In the genomic region with DNA sequence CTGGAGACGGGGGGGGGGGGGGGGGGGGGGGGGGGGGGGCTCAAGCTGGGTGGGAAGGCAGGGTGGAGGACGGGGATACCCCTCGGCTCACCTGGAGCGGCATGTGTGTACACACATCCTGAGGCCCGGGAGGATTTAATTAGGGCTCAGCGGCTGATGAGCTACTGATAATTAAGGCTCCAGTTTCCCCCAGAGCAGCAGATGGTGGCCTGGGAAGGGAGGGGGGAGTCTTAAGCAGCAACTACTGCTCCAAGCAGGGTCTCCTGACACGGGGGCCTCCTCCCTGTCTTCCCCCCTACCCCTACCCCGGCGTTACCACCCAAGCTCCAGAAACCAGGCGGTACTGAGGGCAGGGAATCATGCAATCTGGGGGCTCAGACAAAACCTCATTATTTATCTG, we compare ENCODE assay signal across 15 mouse cellular contexts. TPM values are rescaled to one million over a fixed set of nuclear protein-coding genes. Genes with fewer than 3 reads are reported as not detected.
DNase-seq lines count a peak whose midpoint lies in the region; ATAC-seq lines count a peak whose summit lies in the region.
"Had no signal": no experiment of that assay in that cellular context is flagged by ENCODE, and none has a peak within 500 bp of the region (broad histone marks: within the 10 kb centered on the region; RNA-seq: fewer than 3 reads in every experiment).

No protein-coding gene starts in this region.

- no peak for DNase-seq in midbrain, embryonic 11.5 days (ENCODE audit: low spot score, missing footprints)
- no peak for DNase-seq in hindbrain, embryonic 14.5 days (ENCODE audit: low spot score)
- DNase-seq in retina, postnatal 1 day: peak; percentile 91
- DNase-seq in lung, postnatal 10 days: no peak
- no peak for DNase-seq in spleen, postnatal 14 days (ENCODE audit: low spot score in 2 of 2)
- DNase-seq: gastrocnemius, postnatal 36 days; liver; lung, adult 2 months had no signal

- no peaks in the 10 kb centered on the region for H3K9me3 ChIP-seq in midbrain, embryonic 11.5 days (ENCODE audit: control insufficient read depth, low read length)
- no peaks in the 10 kb centered on the region for H3K9me3 ChIP-seq in midbrain, embryonic 16.5 days (replicated peaks; ENCODE audit: control insufficient read depth, low read length, poor library complexity, severe bottlenecking)
- H3K9me3 ChIP-seq in forebrain, embryonic 12.5 days: no peaks in the 10 kb centered on the region
- H3K9me3 ChIP-seq in hindbrain, embryonic 14.5 days (ENCODE audit: control insufficient read depth, low read length): no peaks in the 10 kb centered on the region
- H3K9me3 ChIP-seq: G1E had no signal

- ATAC-seq in midbrain, embryonic 11.5 days (ENCODE audit: low FRiP score): peak; percentile 47
- ATAC-seq in midbrain, embryonic 16.5 days: no peak
- ATAC-seq in forebrain, embryonic 12.5 days (ENCODE audit: low FRiP score): peak; percentile 81
- ATAC-seq in hindbrain, embryonic 14.5 days (ENCODE audit: low FRiP score): peak; percentile 46; the same call in 1 of the 2 replicates
- ATAC-seq in inflammation-experienced regulatory T-cells, adult 6 months: no peak

- peaks cover 15% of the 10 kb centered on the region for H3K36me3 ChIP-seq in midbrain, embryonic 11.5 days (ENCODE audit: control insufficient read depth, insufficient read depth, low read length)
- no peaks in the 10 kb centered on the region for H3K36me3 ChIP-seq in midbrain, embryonic 16.5 days (ENCODE audit: control insufficient read depth, insufficient read depth, low read length)
- peaks cover 86% of the 10 kb centered on the region for H3K36me3 ChIP-seq in forebrain, embryonic 12.5 days (replicated peaks)
- H3K36me3 ChIP-seq in hindbrain, embryonic 14.5 days (replicated peaks; ENCODE audit: control insufficient read depth, insufficient read depth): no peaks in the 10 kb centered on the region
- H3K36me3 ChIP-seq: G1E had no signal

- WGBS in midbrain, embryonic 11.5 days: 62% methylated on average over 9 of the region's 10 CpGs
- 11% methylated on average over 8 of the region's 10 CpGs for WGBS in midbrain, embryonic 16.5 days
- 29% methylated on average over 9 of the region's 10 CpGs for WGBS in forebrain, embryonic 12.5 days
- WGBS in hindbrain, embryonic 14.5 days: 30% methylated on average over 8 of the region's 10 CpGs

- no peak overlapping the region for H3K9ac ChIP-seq in midbrain, embryonic 11.5 days (ENCODE audit: low read length)
- H3K9ac ChIP-seq in midbrain, embryonic 16.5 days (ENCODE audit: low read depth, low read length): no peak overlapping the region
- H3K9ac ChIP-seq in forebrain, embryonic 12.5 days: no peak overlapping the region
- H3K9ac ChIP-seq in hindbrain, embryonic 14.5 days: no peak overlapping the region

- no peak overlapping the region for H3K4me3 ChIP-seq in midbrain, embryonic 11.5 days (ENCODE audit: low read depth, low read length)
- no peak overlapping the region for H3K4me3 ChIP-seq in midbrain, embryonic 16.5 days (ENCODE audit: low read depth, low read length)
- H3K4me3 ChIP-seq in forebrain, embryonic 12.5 days (replicated peaks): no peak overlapping the region
- no peak overlapping the region for H3K4me3 ChIP-seq in hindbrain, embryonic 14.5 days (replicated peaks; ENCODE audit: low read length)
- H3K4me3 ChIP-seq: layer of hippocampus, adult 2 months; left cerebral cortex, adult 2 months had no signal

- H3K4me1 ChIP-seq in midbrain, embryonic 11.5 days (ENCODE audit: control insufficient read depth, insufficient read depth, low read length): peaks cover 6% of the 10 kb centered on the region; the same call in 1 of the 2 replicates
- no peaks in the 10 kb centered on the region for H3K4me1 ChIP-seq in midbrain, embryonic 16.5 days (ENCODE audit: control insufficient read depth, insufficient read depth, low read length)
- peaks cover 41% of the 10 kb centered on the region for H3K4me1 ChIP-seq in forebrain, embryonic 12.5 days
- peaks cover 6% of the 10 kb centered on the region; the same call in 1 of the 2 replicates for H3K4me1 ChIP-seq in hindbrain, embryonic 14.5 days (replicated peaks; ENCODE audit: control insufficient read depth, insufficient read depth, low read length)

- H3K4me2 ChIP-seq in midbrain, embryonic 11.5 days: no peak overlapping the region
- H3K4me2 ChIP-seq in midbrain, embryonic 16.5 days (ENCODE audit: low read length): no peak overlapping the region
- no peak overlapping the region for H3K4me2 ChIP-seq in forebrain, embryonic 12.5 days
- no peak overlapping the region for H3K4me2 ChIP-seq in hindbrain, embryonic 14.5 days (replicated peaks)

- H3K27ac ChIP-seq in midbrain, embryonic 11.5 days (ENCODE audit: low read depth, low read length): peak overlapping the region; percentile 7; the same call in 1 of the 2 replicates
- H3K27ac ChIP-seq in midbrain, embryonic 16.5 days (ENCODE audit: low read length): no peak overlapping the region
- H3K27ac ChIP-seq in forebrain, embryonic 12.5 days: peak overlapping the region; percentile 83
- no peak overlapping the region for H3K27ac ChIP-seq in hindbrain, embryonic 14.5 days
- H3K27ac ChIP-seq: layer of hippocampus, adult 2 months; left cerebral cortex, adult 2 months had no signal

- no peaks in the 10 kb centered on the region for H3K27me3 ChIP-seq in midbrain, embryonic 11.5 days (ENCODE audit: control insufficient read depth, insufficient read depth, low read length)
- H3K27me3 ChIP-seq in midbrain, embryonic 16.5 days (ENCODE audit: control insufficient read depth, insufficient read depth, low read depth, low read length): no peaks in the 10 kb centered on the region
- H3K27me3 ChIP-seq in forebrain, embryonic 12.5 days: no peaks in the 10 kb centered on the region
- no peaks in the 10 kb centered on the region for H3K27me3 ChIP-seq in hindbrain, embryonic 14.5 days (ENCODE audit: control insufficient read depth, insufficient read depth, low read length)

RNA-seq across cellular contexts. Expression of a gene that starts 10.1 kb away (rescaled TPM):
- polyA plus RNA-seq in midbrain, embryonic 11.5 days (2014; fragmentation: Nextera tagmentation; extraction: Ambion mirVana): 57.2 and 61.8 TPM in 2 replicates
- 13.5 and 19.7 TPM in 2 replicates for polyA plus RNA-seq in midbrain, embryonic 16.5 days (2015; fragmentation: Nextera tagmentation; extraction: Ambion mirVana)
- 137 and 147 TPM in 2 replicates for polyA plus RNA-seq in forebrain, embryonic 12.5 days (2016; fragmentation: Nextera tagmentation; extraction: Ambion mirVana)
- polyA plus RNA-seq in hindbrain, embryonic 14.5 days (2014; fragmentation: Nextera tagmentation; extraction: Ambion mirVana): 11.7 and 12.5 TPM in 2 replicates
- 10 to 100 TPM; 45.8 to 70.7 (median 62.8) TPM for polyA plus RNA-seq in inflammation-experienced regulatory T-cells, adult 6 months (2017; shearing (Covaris generic))
- polyA plus RNA-seq: G1E had no signal

RNA-seq across cellular contexts. Expression of a gene that starts 39.6 kb away (rescaled TPM):
- 1.3 and 1.5 TPM in 2 replicates for polyA plus RNA-seq in midbrain, embryonic 11.5 days (2014; fragmentation: Nextera tagmentation; extraction: Ambion mirVana)
- polyA plus RNA-seq in midbrain, embryonic 16.5 days (2015; fragmentation: Nextera tagmentation; extraction: Ambion mirVana): 1.8 and 2.2 TPM in 2 replicates
- polyA plus RNA-seq in forebrain, embryonic 12.5 days (2016; fragmentation: Nextera tagmentation; extraction: Ambion mirVana): 2.0 and 2.1 TPM in 2 replicates
- 2.5 and 2.6 TPM in 2 replicates for polyA plus RNA-seq in hindbrain, embryonic 14.5 days (2014; fragmentation: Nextera tagmentation; extraction: Ambion mirVana)
- under 1 TPM; 0.15 to 0.26 (median 0.19) TPM for polyA plus RNA-seq in inflammation-experienced regulatory T-cells, adult 6 months (2017; shearing (Covaris generic))
- polyA plus RNA-seq: G1E had no signal

RNA-seq across cellular contexts. Expression of a gene that starts 44.6 kb away (rescaled TPM):
- 0.18 TPM in 2 replicates for polyA plus RNA-seq in midbrain, embryonic 11.5 days (2014; fragmentation: Nextera tagmentation; extraction: Ambion mirVana)
- 9.6 and 12.6 TPM in 2 replicates for polyA plus RNA-seq in midbrain, embryonic 16.5 days (2015; fragmentation: Nextera tagmentation; extraction: Ambion mirVana)
- 1.2 TPM in 2 replicates for polyA plus RNA-seq in forebrain, embryonic 12.5 days (2016; fragmentation: Nextera tagmentation; extraction: Ambion mirVana)
- polyA plus RNA-seq in hindbrain, embryonic 14.5 days (2014; fragmentation: Nextera tagmentation; extraction: Ambion mirVana): 6.0 and 8.5 TPM in 2 replicates
- under 1 TPM in 1 of 3 experiments, not detected in 2; 0.05 TPM for polyA plus RNA-seq in inflammation-experienced regulatory T-cells, adult 6 months (2017; shearing (Covaris generic))
- polyA plus RNA-seq: G1E; heart, embryonic 14.5 days had no signal

Comparison
In these comparisons a context has a peak if more than half of its experiments do, and no peak if none do; other contexts are left out.
1. ATAC-seq: peak in midbrain, embryonic 11.5 days (single experiment), forebrain, embryonic 12.5 days (single experiment) and hindbrain, embryonic 14.5 days (single experiment); none in midbrain, embryonic 16.5 days (single experiment) and inflammation-experienced regulatory T-cells, adult 6 months (single experiment).
2. H3K27ac ChIP-seq: peak in midbrain, embryonic 11.5 days (single experiment) and forebrain, embryonic 12.5 days (single experiment); none in midbrain, embryonic 16.5 days (single experiment) and hindbrain, embryonic 14.5 days (single experiment).